ENCODE assay signal across 9 mouse cellular contexts in the genomic region with DNA sequence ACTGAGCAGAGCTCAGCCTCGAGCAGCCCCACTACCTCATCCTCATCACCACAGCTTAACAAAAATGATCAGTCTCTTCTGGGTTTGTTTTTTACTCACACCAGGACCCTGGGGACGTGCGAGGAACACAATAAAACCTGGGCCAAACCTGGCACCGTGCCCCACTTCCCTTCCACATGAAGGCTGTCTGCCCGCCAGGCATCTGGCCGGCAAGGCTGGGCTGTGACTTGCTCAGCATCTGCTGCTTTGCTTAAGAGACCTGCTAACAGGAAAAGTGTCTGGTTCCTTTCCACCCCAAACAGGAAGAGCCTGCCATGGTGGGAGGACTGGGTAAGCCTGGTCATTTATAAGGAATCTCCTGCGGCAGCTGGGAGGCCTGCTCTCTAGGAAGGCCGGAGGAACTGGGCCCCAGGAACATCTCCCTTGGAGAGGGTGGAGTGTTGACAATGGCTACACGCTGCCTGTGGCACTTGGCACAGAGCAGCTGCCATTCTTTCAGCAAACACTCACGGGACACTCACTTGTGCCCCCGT. TPM values are rescaled to one million over a fixed set of nuclear protein-coding genes. Genes with fewer than 3 reads are reported as not detected.
DNase-seq lines count a peak whose midpoint lies in the region; ATAC-seq lines count a peak whose summit lies in the region.
"Had no signal": no experiment of that assay in that cellular context is flagged by ENCODE, and none has a peak within 500 bp of the region (broad histone marks: within the 10 kb centered on the region; RNA-seq: fewer than 3 reads in every experiment).

No protein-coding gene starts in this region.

- H3K27me3 ChIP-seq in heart, embryonic 11.5 days (ENCODE audit: control insufficient read depth, insufficient read depth, low read length), result peaks cover 20% of the 10 kb centered on the region

- H3K36me3 ChIP-seq in heart, embryonic 11.5 days (ENCODE audit: control insufficient read depth, insufficient read depth, low read length), result no peaks in the 10 kb centered on the region

- H3K4me2 ChIP-seq in heart, embryonic 11.5 days, result peak overlapping the region; percentile 17; the same call in 1 of the 2 replicates

- H3K4me1 ChIP-seq in heart, embryonic 11.5 days (ENCODE audit: control insufficient read depth, insufficient read depth, low read length), result peaks cover 25% of the 10 kb centered on the region

- WGBS in heart, embryonic 11.5 days (ENCODE audit: insufficient replicate concordance), result 23% methylated on average over 11 of the region's 11 CpGs

- H3K27ac ChIP-seq in heart, embryonic 11.5 days (ENCODE audit: low read depth, low read length), result no peak overlapping the region

- peak; percentile 68; the same call in 1 of the 2 replicates for ATAC-seq in heart, embryonic 11.5 days (replicated peaks; ENCODE audit: insufficient number of reproducible peaks, low FRiP score, low TSS enrichment)

- H3K9ac ChIP-seq in heart, embryonic 11.5 days (ENCODE audit: low read depth, low read length), result no peak overlapping the region

- no peaks in the 10 kb centered on the region for H3K9me3 ChIP-seq in heart, embryonic 11.5 days (replicated peaks; ENCODE audit: control insufficient read depth, low read length)

- peak; percentile 46 to 57 for DNase-seq in frontal cortex, postnatal 10 days (ENCODE audit: low spot score in 2 of 2)
- no peak for DNase-seq in frontal cortex, postnatal 25 days (ENCODE audit: low spot score in 2 of 2)
- peak; percentile 52 for DNase-seq in urinary bladder, postnatal 14 days (ENCODE audit: low spot score)
- no peak for DNase-seq in urinary bladder, postnatal 25 days (ENCODE audit: low spot score)
- peak; percentile 87 to 88 for DNase-seq in kidney, postnatal 36 days
- no peak for DNase-seq in T-cell, adult 2 months (ENCODE audit: low spot score)
- DNase-seq in ovary, adult 18-20 months (ENCODE audit: low spot score), result no peak

- no peak overlapping the region for H3K4me3 ChIP-seq in heart, embryonic 11.5 days (ENCODE audit: low read depth, low read length)

RNA-seq across cellular contexts. Expression of a gene that starts 4.3 kb away (rescaled TPM):
- polyA plus RNA-seq in heart, embryonic 11.5 days (2014; fragmentation: Nextera tagmentation; extraction: Ambion mirVana), result 3.3 and 5.6 TPM in 2 replicates

RNA-seq across cellular contexts. Expression of a gene that starts 5.7 kb away (rescaled TPM):
- 6.0 and 15.1 TPM in 2 replicates for polyA plus RNA-seq in heart, embryonic 11.5 days (2014; fragmentation: Nextera tagmentation; extraction: Ambion mirVana)

RNA-seq across cellular contexts. Expression of a gene that starts 29.7 kb away (rescaled TPM):
- 2.1 and 2.3 TPM in 2 replicates for polyA plus RNA-seq in heart, embryonic 11.5 days (2014; fragmentation: Nextera tagmentation; extraction: Ambion mirVana)

RNA-seq across cellular contexts. Expression of a gene that starts 37.9 kb away (rescaled TPM):
- 0.10 and 0.14 TPM in 2 replicates for polyA plus RNA-seq in heart, embryonic 11.5 days (2014; fragmentation: Nextera tagmentation; extraction: Ambion mirVana)

RNA-seq across cellular contexts. Expression of a gene that starts 54.8 kb away (rescaled TPM):
- not detected in 2 replicates for polyA plus RNA-seq in heart, embryonic 11.5 days (2014; fragmentation: Nextera tagmentation; extraction: Ambion mirVana)
- polyA plus RNA-seq: neural tube, embryonic 14.5 days had no signal

Comparison
In these comparisons a context has a peak if more than half of its experiments do, and no peak if none do; other contexts are left out.
1. DNase-seq: peak in frontal cortex, postnatal 10 days (2 of 2), urinary bladder, postnatal 14 days (single experiment) and kidney, postnatal 36 days (2 of 2); none in frontal cortex, postnatal 25 days (0 of 2), urinary bladder, postnatal 25 days (single experiment), T-cell, adult 2 months (single experiment) and ovary, adult 18-20 months (single experiment).